Mouse (Mus musculus): ENCODE measurements at regions not wholly inside any gene's neighbourhood (a gene's known extent, or its start where the extent isn't known, plus 50 kb on each side); places are given as distances from the start of the nearest gene placed in this dataset.
A peak's percentile ranks its signal among the peaks of the same experiment; 100 is the strongest.

GRCm38 (mm10) chr6:31112293-31113077 lies 153.6 kb upstream of the Klf14 start:
- no peak for DNase-seq

- DNase-seq = peak; percentile 56 to 64
Observed at GRCm38 (mm10) chr6:31113558-31114326, 154.9 kb upstream of the Klf14 start.

GRCm38 (mm10) chr6:31114336-31115335 lies 155.8 kb upstream of the Klf14 start:
- no peak for DNase-seq

DNA sequence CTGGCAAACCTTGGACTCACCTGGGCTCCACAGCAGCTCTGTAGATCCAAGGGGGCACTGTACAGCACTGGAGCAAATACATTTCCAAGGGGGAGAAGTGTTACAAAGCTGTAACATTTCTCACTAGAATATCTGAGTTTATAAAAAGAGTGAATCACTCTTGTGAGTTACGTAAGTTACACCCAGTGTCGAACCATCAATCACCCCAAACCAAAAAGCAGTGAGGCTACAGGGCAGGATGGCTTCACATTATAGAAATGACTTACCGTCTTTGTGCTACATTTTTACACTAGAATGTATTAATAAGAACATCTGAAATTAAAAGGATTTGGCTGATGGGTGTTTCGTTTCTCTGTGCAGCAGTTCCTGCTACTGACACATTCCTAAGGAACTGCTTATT lies 156.7 kb upstream of the Klf14 start:
- DNase-seq = no peak

DNA sequence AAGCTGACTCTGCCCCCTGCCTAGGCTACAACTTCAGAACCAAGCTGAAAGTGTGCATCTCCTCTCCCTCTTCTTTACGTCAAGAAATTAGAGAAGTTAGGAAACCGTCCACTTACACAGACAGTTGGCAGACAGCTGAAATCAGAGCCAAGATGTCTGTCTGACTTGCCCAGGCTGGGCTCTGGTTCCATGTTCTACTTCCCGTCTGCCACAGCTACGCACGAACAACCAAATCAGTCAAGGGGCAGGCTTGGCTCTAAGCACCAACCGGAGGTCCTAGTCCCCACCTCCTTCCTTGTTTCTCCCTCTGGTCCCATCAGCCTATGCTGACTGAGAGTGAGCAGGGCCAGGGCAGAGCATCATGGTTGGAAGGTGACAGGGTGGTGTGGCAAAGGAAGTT lies 157.5 kb upstream of the Klf14 start:
- no peak for DNase-seq

DNA sequence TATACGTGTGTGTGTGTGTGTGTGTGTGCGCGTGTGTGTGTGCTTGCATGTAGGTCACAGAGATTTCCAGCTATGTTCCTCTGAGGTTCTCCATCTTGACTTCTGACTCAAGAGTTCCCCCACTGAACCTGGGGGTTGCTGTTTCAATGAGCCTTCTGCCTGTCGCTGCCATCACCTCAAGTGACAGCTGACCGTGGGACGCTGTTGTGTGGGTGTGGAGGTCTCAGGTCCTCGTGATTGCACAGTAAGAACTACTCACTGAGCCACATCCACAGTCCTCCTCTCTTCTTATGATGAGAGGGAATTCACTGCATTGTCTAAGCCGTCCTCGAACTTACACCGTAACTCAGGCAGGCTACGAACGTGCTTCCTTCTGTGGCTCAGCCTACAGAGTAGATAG lies 158.8 kb upstream of the Klf14 start:
- DNase-seq = no peak

DNA sequence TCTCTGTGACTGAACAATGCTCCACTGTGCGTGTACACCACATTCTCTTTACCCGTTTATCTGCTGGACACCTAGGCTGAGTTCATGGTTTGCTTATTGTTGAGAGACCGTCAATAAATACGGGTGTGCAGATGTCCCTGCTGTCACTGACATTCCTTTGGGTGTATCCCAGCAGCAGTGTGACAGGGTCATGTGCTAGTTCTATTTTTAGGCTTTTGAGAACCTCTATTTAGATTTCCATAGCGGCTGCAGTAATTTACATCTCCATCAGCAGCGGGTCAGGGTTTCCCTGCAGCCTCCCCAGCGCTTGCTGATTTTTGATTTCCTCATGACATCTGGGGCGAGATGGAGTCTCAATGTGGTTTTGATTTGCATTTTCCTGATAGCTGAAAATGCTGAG lies 162.1 kb upstream of the Klf14 start:
- no peak for DNase-seq

DNA sequence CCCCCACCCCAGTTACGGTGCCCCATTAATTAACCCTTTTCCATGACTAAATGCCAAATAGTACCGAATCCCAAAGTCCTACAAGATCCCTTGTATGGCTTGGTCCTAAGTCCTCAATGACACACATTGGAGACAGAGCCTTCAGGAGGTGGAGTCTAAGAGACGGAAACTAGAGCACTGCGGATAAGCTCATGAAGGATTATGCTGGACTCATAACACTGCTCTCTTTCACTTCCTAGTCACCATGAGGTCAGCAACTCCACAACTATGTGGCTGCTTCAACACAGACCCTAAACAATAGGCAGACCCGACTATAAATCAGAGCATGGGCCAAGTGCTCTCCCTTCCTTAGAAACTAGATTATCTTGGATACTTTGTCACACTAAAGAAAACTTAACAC lies 164.0 kb upstream of the Klf14 start:
- DNase-seq = no peak

DNA sequence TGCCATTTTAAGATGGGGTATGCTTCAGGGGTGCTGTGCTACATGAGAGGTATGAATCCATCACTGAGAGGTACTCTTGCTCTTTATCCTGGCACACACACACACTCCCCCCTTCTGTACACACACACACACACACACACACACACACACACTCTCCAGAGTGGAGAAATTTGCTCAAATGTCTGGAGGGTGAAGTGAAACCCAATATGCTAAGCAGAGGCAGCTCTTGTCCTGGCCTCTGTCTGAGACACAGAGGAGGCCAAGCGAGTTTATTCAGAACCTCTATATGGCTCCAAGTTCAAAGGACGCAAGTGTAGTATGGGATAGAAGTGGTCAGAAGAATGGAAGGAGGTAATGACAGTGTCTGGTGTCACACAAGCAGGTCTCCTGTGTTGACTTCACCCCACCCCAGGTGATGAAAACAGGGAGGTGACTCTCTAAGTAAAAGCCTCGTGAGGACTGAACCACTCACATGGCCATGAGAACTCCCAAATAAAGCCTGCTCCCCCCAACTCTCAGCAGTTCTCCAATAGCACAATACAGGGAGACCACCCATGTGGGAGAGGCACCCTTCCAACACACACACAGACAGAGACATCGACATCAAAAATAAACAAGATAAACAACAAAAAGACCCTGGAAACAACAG lies 164.6 kb upstream of the Klf14 start:
- DNase-seq = no peak

DNA sequence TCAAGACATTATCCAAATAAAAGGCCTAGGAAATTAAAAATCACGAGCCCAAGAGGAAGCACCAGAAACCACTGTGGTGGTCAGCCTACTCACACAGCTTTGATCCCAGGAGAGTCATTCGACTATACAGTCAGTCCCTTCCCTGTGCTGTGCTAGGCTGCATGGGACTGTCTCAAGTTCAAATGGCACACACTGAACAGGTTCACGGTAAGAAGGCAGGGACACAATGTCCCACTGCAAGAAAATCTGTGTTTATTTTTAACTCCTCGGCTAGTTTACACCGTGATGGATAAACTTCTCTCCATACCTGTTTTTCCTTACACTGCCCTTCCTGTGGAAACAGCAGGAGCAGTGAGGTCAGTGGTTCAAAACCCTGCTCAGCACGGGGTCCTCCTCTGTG lies 165.2 kb upstream of the Klf14 start:
- no peak for DNase-seq

DNA sequence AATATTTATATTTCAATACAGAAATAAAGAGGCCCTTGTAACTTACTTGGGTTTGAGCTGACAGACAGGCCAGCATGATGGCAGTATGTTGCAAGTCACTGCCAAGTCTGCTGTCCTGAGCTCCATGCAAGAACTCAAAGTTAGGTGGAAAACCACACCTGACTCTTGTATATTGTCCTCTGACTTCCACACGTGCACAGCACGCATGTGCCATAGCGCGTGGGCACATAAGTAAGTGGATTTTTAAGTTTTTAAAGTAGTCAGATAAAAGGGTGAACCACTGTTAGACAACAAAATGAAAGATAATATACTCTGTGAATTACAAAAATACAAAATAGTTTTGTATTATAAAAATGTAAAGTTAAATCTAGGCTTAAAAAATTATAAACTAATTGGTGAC lies 166.0 kb upstream of the Klf14 start:
- DNase-seq = no peak

GRCm38 (mm10) chr6:31125328-31126118 lies 166.6 kb upstream of the Klf14 start:
- DNase-seq = peak in 1 of 2 experiments; percentile 60

GRCm38 (mm10) chr6:31126131-31126871 lies 167.4 kb upstream of the Klf14 start:
- peak in 1 of 2 experiments; percentile 46 for DNase-seq

- DNase-seq = no peak
Observed at GRCm38 (mm10) chr6:31129170-31129569, 170.3 kb upstream of the Klf14 start.

GRCm38 (mm10) chr6:31129987-31130386 lies 171.1 kb upstream of the Klf14 start:
- no peak for DNase-seq

DNA sequence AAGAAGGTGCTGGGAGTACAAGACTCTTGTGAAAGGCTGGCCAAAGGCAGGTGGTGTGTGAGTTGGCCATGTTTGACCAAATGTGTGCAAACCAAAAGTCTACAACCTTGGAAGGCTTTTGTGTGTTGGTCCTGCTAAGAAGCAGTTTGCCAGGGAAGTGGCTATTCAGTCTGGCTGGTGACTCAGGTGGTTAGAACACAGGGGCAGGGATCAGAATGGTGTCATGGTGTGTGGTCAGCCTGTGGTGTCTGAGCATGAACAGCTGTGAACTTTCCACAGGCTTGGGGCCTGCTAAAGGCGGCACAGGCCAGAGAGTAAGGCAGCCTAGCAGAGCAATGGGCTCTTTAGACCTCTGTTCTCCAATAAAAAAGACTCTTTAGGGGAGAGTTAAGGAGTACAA lies 171.6 kb upstream of the Klf14 start:
- no peak for DNase-seq

GRCm38 (mm10) chr6:31131716-31132115 lies 172.8 kb upstream of the Klf14 start:
- no peak for DNase-seq

GRCm38 (mm10) chr6:31132396-31133190 lies 173.7 kb upstream of the Klf14 start:
- DNase-seq = no peak

DNA sequence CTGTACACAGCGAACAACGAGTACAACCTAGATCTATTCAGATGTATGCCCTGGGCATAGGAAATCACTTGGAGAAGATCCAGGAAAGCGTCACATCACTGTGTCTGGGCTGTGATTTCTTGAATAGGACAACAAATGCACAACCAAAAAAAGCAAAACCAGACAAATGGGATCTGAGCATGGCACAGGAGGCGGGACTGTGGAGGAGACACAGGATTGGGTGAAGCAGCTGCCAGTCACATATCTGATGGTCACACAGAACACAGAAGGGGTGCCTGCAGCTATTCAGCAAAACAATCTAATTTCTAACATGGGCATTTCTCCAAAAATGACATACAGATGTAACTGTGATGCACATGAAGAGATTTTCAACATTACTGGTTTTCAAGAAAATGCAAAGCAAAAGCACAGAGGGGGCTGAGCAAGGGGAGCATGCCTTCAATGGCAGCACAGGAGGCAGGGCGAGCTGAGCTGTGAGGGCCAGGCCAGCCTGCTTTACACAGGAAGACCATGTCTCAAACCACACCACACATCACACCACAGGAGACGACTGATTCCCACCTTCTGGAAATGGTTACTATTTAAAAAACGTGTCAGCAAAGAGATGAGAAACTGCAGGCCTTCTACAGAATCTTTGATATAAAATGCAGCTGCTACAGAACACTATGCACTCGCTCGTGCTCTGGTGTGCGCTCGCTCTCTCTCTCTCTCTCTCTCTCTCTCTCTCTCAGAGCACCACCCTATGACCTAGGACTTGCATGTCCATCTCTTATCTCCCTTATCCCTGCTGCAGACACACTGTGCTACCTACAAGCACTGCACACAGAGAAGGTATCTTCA lies 175.2 kb upstream of the Klf14 start:
- no peak for DNase-seq
